Mouse (Mus musculus) retina, postnatal 1 day (tissue): ENCODE data around the gene Cypt3.

Source experiments
- DNase-seq: peaks from one replicate; pipeline ENCODE4 v3.0.0-alpha.2; 2012

Gene Cypt3

DNA sequence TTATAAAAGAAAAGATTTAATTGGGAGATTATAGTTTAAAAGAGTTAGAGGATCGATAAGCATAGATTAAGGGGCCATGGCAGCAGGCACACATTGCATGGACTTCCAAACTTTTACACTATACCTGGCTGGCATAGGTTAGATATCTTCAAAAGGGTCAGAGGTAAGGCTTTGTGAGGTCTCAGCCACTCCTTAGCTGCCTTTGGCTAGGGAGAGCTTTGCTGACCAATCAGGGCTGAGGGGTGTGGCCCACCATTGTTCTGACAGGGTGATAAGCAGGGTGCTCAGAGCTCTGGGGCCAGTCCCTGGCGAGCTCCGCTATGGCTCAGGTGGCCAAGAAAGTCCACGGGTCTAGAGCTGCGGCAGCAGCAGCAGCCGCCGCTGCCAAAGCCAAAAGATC, at the start of gene Cypt3:
TSS of gene Cypt3 (plus strand) at position 301 of the 400 bp plus-strand sequence.
- no peak for DNase-seq

DNA sequence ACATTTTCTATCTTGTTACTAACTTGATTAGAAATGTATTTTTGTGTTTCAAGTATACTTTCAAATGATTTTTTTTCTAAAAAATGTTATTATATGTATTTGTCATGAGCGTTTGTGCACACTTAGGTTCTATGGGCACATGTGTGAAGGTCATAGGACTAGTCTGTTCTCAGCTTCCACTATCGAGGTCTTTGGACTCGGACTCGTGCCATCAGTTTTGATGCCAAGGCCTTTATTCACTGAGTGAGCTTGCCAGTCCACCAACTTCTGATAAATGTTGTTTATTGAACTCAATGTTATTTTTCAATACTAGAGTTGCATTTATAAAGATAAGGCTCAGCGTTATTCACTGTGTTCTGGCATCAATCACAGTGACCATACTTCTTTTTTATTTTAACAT, 42.9 kb upstream of the Cypt3 start:
- no peak for DNase-seq

DNA sequence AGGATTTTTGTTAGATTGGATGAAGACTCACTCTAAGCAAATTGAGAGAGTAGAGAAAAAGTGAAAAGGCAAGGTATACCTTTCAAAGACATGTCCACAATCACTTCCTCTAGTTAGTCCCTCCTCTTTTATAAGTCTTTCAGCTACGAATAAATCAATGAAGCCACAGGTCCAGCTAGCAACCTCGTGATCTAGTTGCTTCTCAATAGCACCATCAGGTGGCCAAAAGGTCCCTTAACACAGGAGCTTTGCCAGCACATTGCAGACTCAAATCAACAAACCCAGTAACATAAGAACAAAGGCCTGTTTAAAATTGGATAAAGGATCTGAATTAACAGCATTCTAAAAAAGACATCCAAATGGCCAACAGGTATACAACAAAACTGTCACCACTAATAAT, 30.0 kb upstream of the Cypt3 start:
- DNase-seq: peak; percentile 37

DNA sequence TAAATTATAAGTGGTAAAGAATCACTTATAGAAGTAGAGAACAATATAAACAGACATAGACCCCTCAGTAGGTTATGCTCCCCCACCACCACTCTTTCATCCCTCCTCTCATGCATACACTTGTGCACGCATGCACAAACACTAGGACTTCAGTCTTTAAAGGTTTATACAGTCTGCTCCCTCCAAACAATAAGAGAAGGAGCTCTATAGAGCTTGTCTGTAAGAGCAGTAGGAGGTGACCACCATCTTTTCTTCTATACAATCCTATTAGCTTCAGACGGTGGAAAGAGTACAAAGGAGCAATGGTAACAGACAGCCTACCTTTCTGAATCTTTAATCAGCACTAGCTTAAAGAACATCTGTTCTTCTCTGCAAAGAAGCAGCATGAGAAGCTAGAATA, 1.8 kb upstream of the Cypt3 start:
- DNase-seq: no peak

DNA sequence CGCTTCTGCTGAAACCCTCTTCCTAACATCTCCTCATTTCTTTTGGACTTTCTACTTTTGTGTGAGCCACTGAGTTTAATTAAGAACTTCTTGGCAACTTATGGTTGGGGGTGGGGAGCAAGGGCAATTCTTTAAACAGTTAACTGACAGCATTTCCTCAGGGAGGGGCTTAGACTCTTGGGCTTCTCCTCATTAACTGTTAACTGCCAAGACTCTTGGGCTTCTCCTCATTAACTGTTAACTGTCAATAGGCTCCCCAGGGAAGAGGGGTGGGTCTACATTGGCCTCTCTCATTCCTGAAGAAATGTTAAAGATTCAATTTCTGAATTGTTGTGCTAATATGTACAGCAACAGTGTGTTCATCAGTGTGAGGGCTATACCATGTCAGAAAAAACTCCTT, 6.3 kb downstream of the Cypt3 start:
- no peak for DNase-seq

DNA sequence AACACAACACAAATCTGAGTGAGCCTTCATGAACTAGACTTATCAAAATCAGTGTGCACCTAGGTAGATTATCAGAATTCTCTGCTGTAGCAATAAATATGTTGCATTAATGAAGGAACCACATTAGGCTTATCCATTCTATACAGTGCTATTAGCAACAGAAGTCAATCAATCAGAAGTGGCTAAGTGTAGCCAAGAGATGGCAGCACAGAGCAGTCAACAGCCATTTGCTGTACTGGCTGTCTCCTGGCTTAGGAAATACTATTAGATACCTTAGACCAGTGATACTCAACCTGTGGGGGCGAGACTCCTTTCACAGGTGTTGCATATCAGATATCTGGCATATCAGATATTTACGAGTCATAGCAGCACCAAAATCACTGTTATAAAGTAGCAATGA, 41.2 kb downstream of the Cypt3 start:
- DNase-seq: no peak
